Mouse (Mus musculus): Measurements from ENCODE around the gene Acaca. TPM values are rescaled to one million over a fixed set of nuclear protein-coding genes. Genes with fewer than 3 reads are reported as not detected.

The Acaca gene
- polyA plus RNA-seq, 1 experiment from 2014 or later, result 22.9 TPM

GRCm38 (mm10) chr11:84255879-84256278 lies 126.4 kb downstream of the Acaca start:
- no peak for ATAC-seq (ENCODE audit: low FRiP score)
- 85% methylated on average over 4 of the region's 4 CpGs for WGBS
- H3K36me3 ChIP-seq, result peaks cover 36% of the 10 kb centered on the region
- no peak overlapping the region for H3K4me3 ChIP-seq (replicated peaks)
- no peaks in the 10 kb centered on the region for H3K9me3 ChIP-seq (replicated peaks)
- H3K4me2 ChIP-seq, result no peak overlapping the region
- no peak overlapping the region for H3K27ac ChIP-seq (replicated peaks)
- no peak overlapping the region for H3K9ac ChIP-seq (replicated peaks)
- no peaks in the 10 kb centered on the region for H3K4me1 ChIP-seq
- H3K27me3 ChIP-seq (replicated peaks), result no peaks in the 10 kb centered on the region

GRCm38 (mm10) chr11:84258053-84258710 lies 128.7 kb downstream of the Acaca start:
- Histone ChIP-seq H3K9ac (replicated peaks) (no peak overlapping the region), H3K36me3 (peaks cover 34% of the 10 kb centered on the region), H3K4me3 (replicated peaks) (no peak overlapping the region), H3K9me3 (replicated peaks) (no peaks in the 10 kb centered on the region), H3K4me1 (no peaks in the 10 kb centered on the region), H3K27ac (replicated peaks) (no peak overlapping the region), H3K27me3 (replicated peaks) (no peaks in the 10 kb centered on the region), H3K4me2 (no peak overlapping the region)
- 89% methylated on average over 4 of the region's 4 CpGs for WGBS
- ATAC-seq (ENCODE audit: low FRiP score), result no peak

- Histone ChIP-seq H3K27ac (replicated peaks) (no peak overlapping the region), H3K9me3 (replicated peaks) (no peaks in the 10 kb centered on the region), H3K9ac (replicated peaks) (no peak overlapping the region), H3K4me3 (replicated peaks) (no peak overlapping the region), H3K4me1 (no peaks in the 10 kb centered on the region), H3K4me2 (no peak overlapping the region), H3K27me3 (replicated peaks) (no peaks in the 10 kb centered on the region), H3K36me3 (peaks cover 53% of the 10 kb centered on the region)
- ATAC-seq (ENCODE audit: low FRiP score), result no peak
- 56% methylated on average over 3 of the region's 3 CpGs for WGBS
Observed at GRCm38 (mm10) chr11:84264490-84264889, 135.0 kb downstream of the Acaca start.

- ATAC-seq (ENCODE audit: low FRiP score), result no peak
- H3K4me3 ChIP-seq (replicated peaks), result no peak overlapping the region
- H3K4me1 ChIP-seq, result peaks cover 10% of the 10 kb centered on the region; the same call in 1 of the 2 replicates
- no peak overlapping the region for H3K4me2 ChIP-seq
- H3K9me3 ChIP-seq (replicated peaks), result no peaks in the 10 kb centered on the region
- no peak overlapping the region for H3K27ac ChIP-seq (replicated peaks)
- H3K9ac ChIP-seq (replicated peaks), result no peak overlapping the region
- H3K27me3 ChIP-seq (replicated peaks), result no peaks in the 10 kb centered on the region
- peaks cover 43% of the 10 kb centered on the region for H3K36me3 ChIP-seq
Observed at GRCm38 (mm10) chr11:84268068-84268467, 138.6 kb downstream of the Acaca start.

- Histone ChIP-seq H3K9me3 (replicated peaks) (no peaks in the 10 kb centered on the region), H3K9ac (replicated peaks) (no peak overlapping the region), H3K4me3 (replicated peaks) (no peak overlapping the region), H3K4me2 (no peak overlapping the region), H3K36me3 (peaks cover 32% of the 10 kb centered on the region), H3K27ac (replicated peaks) (peak overlapping the region; percentile 56; the same call in 1 of the 2 replicates), H3K4me1 (peaks cover 10% of the 10 kb centered on the region; the same call in 1 of the 2 replicates), H3K27me3 (replicated peaks) (no peaks in the 10 kb centered on the region)
- WGBS, result 62% methylated on average over 3 of the region's 3 CpGs
- no peak for ATAC-seq (ENCODE audit: low FRiP score)
Observed at GRCm38 (mm10) chr11:84270511-84270910, 141.0 kb downstream of the Acaca start.

GRCm38 (mm10) chr11:84271948-84272347 lies 142.5 kb downstream of the Acaca start:
- H3K4me1 ChIP-seq, result peaks cover 12% of the 10 kb centered on the region; the same call in 1 of the 2 replicates
- ATAC-seq (ENCODE audit: low FRiP score), result no peak; the same call in 1 of the 2 replicates
- H3K9ac ChIP-seq (replicated peaks), result no peak overlapping the region
- H3K4me3 ChIP-seq (replicated peaks), result no peak overlapping the region
- H3K36me3 ChIP-seq, result peaks cover 25% of the 10 kb centered on the region
- H3K27me3 ChIP-seq (replicated peaks), result no peaks in the 10 kb centered on the region
- H3K9me3 ChIP-seq (replicated peaks), result no peaks in the 10 kb centered on the region
- no peak overlapping the region for H3K4me2 ChIP-seq
- peak overlapping the region; percentile 56 for H3K27ac ChIP-seq (replicated peaks)
- WGBS, result 29% methylated on average over 10 of the region's 10 CpGs

- Histone ChIP-seq H3K4me1 (peaks cover 17% of the 10 kb centered on the region), H3K4me3 (replicated peaks) (no peak overlapping the region), H3K27me3 (replicated peaks) (no peaks in the 10 kb centered on the region), H3K9me3 (replicated peaks) (no peaks in the 10 kb centered on the region), H3K9ac (replicated peaks) (no peak overlapping the region), H3K36me3 (peaks cover 25% of the 10 kb centered on the region), H3K4me2 (no peak overlapping the region), H3K27ac (replicated peaks) (no peak overlapping the region; the same call in 1 of the 2 replicates)
- no peak for ATAC-seq (ENCODE audit: low FRiP score)
- WGBS, result 60% methylated on average over 3 of the region's 3 CpGs
Observed at GRCm38 (mm10) chr11:84272574-84272973, 143.1 kb downstream of the Acaca start.

- peaks cover 18% of the 10 kb centered on the region for H3K36me3 ChIP-seq
- no peak overlapping the region for H3K27ac ChIP-seq (replicated peaks)
- H3K9me3 ChIP-seq (replicated peaks), result no peaks in the 10 kb centered on the region
- 0 out of 2 replicates have a peak overlapping the region, but pooled peaks have one; percentile 1 for H3K9ac ChIP-seq (replicated peaks)
- no peak overlapping the region for H3K4me3 ChIP-seq (replicated peaks)
- no peak overlapping the region for H3K4me2 ChIP-seq
- ATAC-seq (ENCODE audit: low FRiP score), result no peak
- peaks cover 10% of the 10 kb centered on the region for H3K4me1 ChIP-seq
- no peaks in the 10 kb centered on the region for H3K27me3 ChIP-seq (replicated peaks)
- 14% methylated on average over 5 of the region's 5 CpGs for WGBS
Observed at GRCm38 (mm10) chr11:84276979-84277378, 147.5 kb downstream of the Acaca start.

GRCm38 (mm10) chr11:84281280-84281679 lies 151.8 kb downstream of the Acaca start:
- no peak for ATAC-seq (ENCODE audit: low FRiP score)
- H3K9ac ChIP-seq (replicated peaks), result no peak overlapping the region
- no peak overlapping the region for H3K4me3 ChIP-seq (replicated peaks)
- no peaks in the 10 kb centered on the region for H3K9me3 ChIP-seq (replicated peaks)
- no peaks in the 10 kb centered on the region for H3K27me3 ChIP-seq (replicated peaks)
- peaks cover 7% of the 10 kb centered on the region for H3K4me1 ChIP-seq
- 45% methylated on average over 5 of the region's 5 CpGs for WGBS
- no peak overlapping the region for H3K4me2 ChIP-seq
- H3K27ac ChIP-seq (replicated peaks), result peak overlapping the region; percentile 60
- H3K36me3 ChIP-seq, result peaks cover 13% of the 10 kb centered on the region

GRCm38 (mm10) chr11:84282944-84283703 lies 153.7 kb downstream of the Acaca start:
- Histone ChIP-seq H3K9ac (replicated peaks) (no peak overlapping the region), H3K27ac (replicated peaks) (no peak overlapping the region), H3K9me3 (replicated peaks) (no peaks in the 10 kb centered on the region), H3K36me3 (peaks cover 7% of the 10 kb centered on the region), H3K27me3 (replicated peaks) (no peaks in the 10 kb centered on the region), H3K4me3 (replicated peaks) (no peak overlapping the region), H3K4me1 (no peaks in the 10 kb centered on the region), H3K4me2 (no peak overlapping the region)
- ATAC-seq (ENCODE audit: low FRiP score), result no peak
- WGBS, result 69% methylated on average over 7 of the region's 7 CpGs

- ATAC-seq (ENCODE audit: low FRiP score), result no peak
- H3K9ac ChIP-seq (replicated peaks), result no peak overlapping the region
- H3K4me1 ChIP-seq, result no peaks in the 10 kb centered on the region
- no peaks in the 10 kb centered on the region for H3K27me3 ChIP-seq (replicated peaks)
- no peaks in the 10 kb centered on the region for H3K36me3 ChIP-seq
- no peak overlapping the region for H3K27ac ChIP-seq (replicated peaks)
- 74% methylated on average over 3 of the region's 3 CpGs for WGBS
- no peaks in the 10 kb centered on the region for H3K9me3 ChIP-seq (replicated peaks)
- no peak overlapping the region for H3K4me2 ChIP-seq
- H3K4me3 ChIP-seq (replicated peaks), result no peak overlapping the region
Observed at GRCm38 (mm10) chr11:84290781-84291180, 161.3 kb downstream of the Acaca start.

GRCm38 (mm10) chr11:84292532-84292931 lies 163.1 kb downstream of the Acaca start:
- no peaks in the 10 kb centered on the region for H3K27me3 ChIP-seq (replicated peaks)
- H3K9ac ChIP-seq (replicated peaks), result no peak overlapping the region
- no peak for ATAC-seq (ENCODE audit: low FRiP score)
- no peak overlapping the region for H3K4me3 ChIP-seq (replicated peaks)
- no peaks in the 10 kb centered on the region for H3K36me3 ChIP-seq
- WGBS, result 79% methylated on average over 3 of the region's 3 CpGs
- H3K27ac ChIP-seq (replicated peaks), result no peak overlapping the region
- H3K4me2 ChIP-seq, result no peak overlapping the region
- H3K9me3 ChIP-seq (replicated peaks), result no peaks in the 10 kb centered on the region
- H3K4me1 ChIP-seq, result no peaks in the 10 kb centered on the region

All from neural tube, embryonic 15.5 days (tissue).